Mouse (Mus musculus): ENCODE results near the gene Slit3.

DNA sequence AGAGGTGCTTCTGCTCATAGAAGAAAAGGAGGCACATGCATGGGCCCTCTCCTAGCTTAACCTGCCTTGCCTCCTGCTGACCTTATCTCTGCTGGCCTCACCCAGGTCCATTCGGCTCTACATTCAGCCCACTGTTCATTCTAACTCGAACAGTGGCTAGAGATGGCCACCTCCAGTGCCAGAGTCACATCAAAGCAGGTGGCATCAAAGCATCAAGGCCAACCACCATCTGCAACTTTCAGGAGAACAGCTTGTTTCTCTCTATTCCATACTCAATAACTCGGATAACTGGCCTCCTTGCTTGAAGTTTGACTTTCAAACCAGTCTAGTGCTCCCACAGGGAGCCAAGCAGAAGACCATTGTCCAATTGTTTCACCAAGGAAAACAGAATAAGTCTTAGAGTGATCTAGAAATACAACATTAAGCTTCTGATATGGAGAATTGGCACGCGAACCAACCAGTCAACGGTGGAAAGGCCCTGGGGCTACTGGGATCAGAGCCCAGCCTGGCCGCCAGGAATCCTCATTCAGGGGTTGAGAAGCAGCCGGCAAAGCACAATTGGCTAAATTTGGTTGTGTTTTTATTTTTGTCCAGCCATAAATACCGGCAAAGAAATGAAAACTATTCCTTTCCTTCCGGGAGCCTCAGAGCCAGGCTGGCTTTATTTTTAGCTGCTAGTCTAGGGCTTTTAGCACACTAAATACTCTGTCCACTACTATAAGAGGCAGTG is 110.5 kb downstream of the Slit3 start:
- TF ChIP-seq CTCF (IDR thresholded peaks at IDR 0.05; ENCODE audit: borderline replicate concordance, insufficient read depth, low read length), result no peak
- TF ChIP-seq POLR2A (IDR thresholded peaks at IDR 0.05; ENCODE audit: low read depth, low read length), result no peak
